Mouse (Mus musculus) left cerebral cortex, adult 2 months (tissue): ENCODE results near the gene Asb8. TPM values are rescaled to one million over a fixed set of nuclear protein-coding genes. Genes with fewer than 3 reads are reported as not detected.

Source experiments
- DNase-seq, 2 experiments: peaks; one replicate each; pipeline ENCODE4 v3.0.0; 2021 to 2022; ENCODE audit warnings: low spot score in 2 of 2, mixed read lengths in 1 of 2; ENCODE audit errors: extremely low spot score in 1 of 2
- H3K27ac ChIP-seq: fragments of 200-600 bp; 2 replicates; pipeline ENCODE4 v1.8.1; 2022
- H3K4me3 ChIP-seq: fragments of 200-600 bp; 2 replicates; pipeline ENCODE4 v1.8.1; 2022
- CTCF ChIP-seq: fragments of 200-600 bp; IDR thresholded peaks from 2 replicates; pipeline ENCODE4 v1.8.1; 2022; ENCODE audit warnings: antibody characterized with exemption, mild to moderate bottlenecking, moderate library complexity
- intact Hi-C: fragments of 180-260 bp; cut with DNase I; formaldehyde crosslinking; loops from one replicate; pipeline ENCODE4 v1.15.1; 2025
- long read RNA-seq, 2 experiments: library from polyadenylated mRNA; stranded (forward); transcript quantifications; one replicate each; pipeline ENCODE4 v2.0.0; 2021; ENCODE audit warnings: borderline mapping rate in 2 of 2
- total RNA-seq, 2 experiments: library from RNA; stranded (reverse); gene quantifications; 2 replicates each; pipeline ENCODE4 v1.2.3; 2021

The Asb8 gene
- 10 to 100 TPM; 46.2 to 51.8 TPM for total RNA-seq
- long read RNA-seq, experiment 1, transcript Asb8-201 (4 exons, 1,049 nt), result minor isoform, 20 of 57 reads
- long read RNA-seq, experiment 1, transcript Asb8-202 (4 exons, 1,100 nt), result major isoform, 29 of 57 reads
- long read RNA-seq, experiment 1, partial matches to known transcripts, result 5 of 57 reads
- long read RNA-seq, experiment 1, other reads (novel, unspliced or antisense), result 3 of 57 reads
- long read RNA-seq, experiment 2, transcript Asb8-202 (4 exons, 1,100 nt), result major isoform, 17 of 29 reads
- long read RNA-seq, experiment 2, transcript Asb8-201 (4 exons, 1,049 nt), result minor isoform, 6 of 29 reads
- long read RNA-seq, experiment 2, partial matches to known transcripts, result 1 of 29 reads
- long read RNA-seq, experiment 2, other reads (novel, unspliced or antisense), result 5 of 29 reads

GRCm38 (mm10) chr15:98165525-98165924 is at the start of gene Asb8:
Gene Asb8 (minus strand): TSS chr15:98165625.
- H3K4me3 ChIP-seq, result no peak within 1 kb of the TSS
- DNase-seq, result no peak
- no peak within 1 kb of the TSS for H3K27ac ChIP-seq
- intact Hi-C loops, result loop anchor here (10.0 kb wide), 1 partner anchor 311 kb away; no protein-coding TSS in a partner anchor
- no peak for TF ChIP-seq CTCF

GRCm38 (mm10) chr15:98214130-98214529 is 48.7 kb upstream of the Asb8 start:
- no peak overlapping the region for H3K27ac ChIP-seq
- intact Hi-C loops, result no loop called here
- DNase-seq, result no peak
- H3K4me3 ChIP-seq, result no peak overlapping the region
- no peak for TF ChIP-seq CTCF

- intact Hi-C loops, result no loop called here
- no peak for TF ChIP-seq CTCF
- Histone ChIP-seq H3K27ac (no peak overlapping the region), H3K4me3 (no peak overlapping the region)
- DNase-seq, result no peak
Observed at GRCm38 (mm10) chr15:98213336-98213870, 48.0 kb upstream of the Asb8 start.

GRCm38 (mm10) chr15:98209676-98210075 is 44.3 kb upstream of the Asb8 start:
- DNase-seq, result no peak
- intact Hi-C loops, result no loop called here
- no peak for TF ChIP-seq CTCF

GRCm38 (mm10) chr15:98195442-98195841 is 30.0 kb upstream of the Asb8 start, which contains the start of gene Olfr288:
Gene Olfr288 (minus strand): TSS chr15:98195542.
- no peak for TF ChIP-seq CTCF
- H3K4me3 ChIP-seq, result no peak within 1 kb of the TSS
- no peak within 1 kb of the TSS for H3K27ac ChIP-seq
- DNase-seq, result no peak
- intact Hi-C loops, result no loop called here

More at GRCm38 (mm10) chr15:98209676-98210075, 44.3 kb upstream of the Asb8 start:
- H3K4me3 ChIP-seq, result no peak overlapping the region
- H3K27ac ChIP-seq, result no peak overlapping the region

GRCm38 (mm10) chr15:98184456-98184855 is 19.0 kb upstream of the Asb8 start:
- Histone ChIP-seq H3K4me3 (no peak overlapping the region), H3K27ac (no peak overlapping the region)
- TF ChIP-seq CTCF, result no peak
- intact Hi-C loops, result loop anchor here (5.0 kb wide), 1 partner anchor 318 kb away; no protein-coding TSS in a partner anchor
- DNase-seq, result no peak

- no peak for DNase-seq
- no peak for TF ChIP-seq CTCF
- intact Hi-C loops, result loop anchor here (1.0 to 5.0 kb wide), 3 partner anchors 115 to 320 kb away; partner anchors contain the start of gene Zfp641
- Histone ChIP-seq H3K27ac (peak overlapping the region; percentile 76; the same call in 1 of the 2 replicates), H3K4me3 (no peak overlapping the region)
Observed at GRCm38 (mm10) chr15:98181856-98182570, 16.6 kb upstream of the Asb8 start.

GRCm38 (mm10) chr15:98181132-98181711 is 15.8 kb upstream of the Asb8 start:
- peak; percentile 89 to 91 for DNase-seq
- TF ChIP-seq CTCF, result peak; percentile 79
- Histone ChIP-seq H3K27ac (peak overlapping the region; percentile 76), H3K4me3 (peak overlapping the region; percentile 56)
- intact Hi-C loops, result loop anchor here (1.0 to 5.0 kb wide), 3 partner anchors 116 to 321 kb away; partner anchors contain the start of gene Zfp641

- TF ChIP-seq CTCF, result no peak
- intact Hi-C loops, result loop anchor here (1.0 to 5.0 kb wide), 3 partner anchors 116 to 322 kb away; partner anchors contain the start of gene Zfp641
- Histone ChIP-seq H3K4me3 (peak overlapping the region; percentile 56), H3K27ac (peak overlapping the region; percentile 76)
- DNase-seq, result no peak
Observed at GRCm38 (mm10) chr15:98180567-98181131, 15.2 kb upstream of the Asb8 start.

GRCm38 (mm10) chr15:98177320-98177719 is 11.9 kb upstream of the Asb8 start:
- intact Hi-C loops, result no loop called here
- DNase-seq, result no peak
- TF ChIP-seq CTCF, result no peak
- H3K27ac ChIP-seq, result no peak overlapping the region
- no peak overlapping the region for H3K4me3 ChIP-seq

GRCm38 (mm10) chr15:98173821-98174220 is 8.4 kb upstream of the Asb8 start:
- H3K27ac ChIP-seq, result no peak overlapping the region
- intact Hi-C loops, result loop anchor here (2.0 to 5.0 kb wide), 3 partner anchors 67 to 212 kb away; partner anchors contain the start of genes Pfkm, Senp1 and Tmem106c
- peak; percentile 69 to 82 for DNase-seq
- H3K4me3 ChIP-seq, result no peak overlapping the region
- peak; percentile 87 for TF ChIP-seq CTCF
